Mouse (Mus musculus) right cerebral cortex, postnatal 36 days (tissue): ENCODE measurements around the gene Lpxn.

Experiments used
- DNase-seq, 2 experiments: peaks; one replicate each; pipeline ENCODE4 v3.0.0; 2022; ENCODE audit warnings: low spot score in 2 of 2, mixed read lengths in 1 of 2

Lpxn gene

DNA sequence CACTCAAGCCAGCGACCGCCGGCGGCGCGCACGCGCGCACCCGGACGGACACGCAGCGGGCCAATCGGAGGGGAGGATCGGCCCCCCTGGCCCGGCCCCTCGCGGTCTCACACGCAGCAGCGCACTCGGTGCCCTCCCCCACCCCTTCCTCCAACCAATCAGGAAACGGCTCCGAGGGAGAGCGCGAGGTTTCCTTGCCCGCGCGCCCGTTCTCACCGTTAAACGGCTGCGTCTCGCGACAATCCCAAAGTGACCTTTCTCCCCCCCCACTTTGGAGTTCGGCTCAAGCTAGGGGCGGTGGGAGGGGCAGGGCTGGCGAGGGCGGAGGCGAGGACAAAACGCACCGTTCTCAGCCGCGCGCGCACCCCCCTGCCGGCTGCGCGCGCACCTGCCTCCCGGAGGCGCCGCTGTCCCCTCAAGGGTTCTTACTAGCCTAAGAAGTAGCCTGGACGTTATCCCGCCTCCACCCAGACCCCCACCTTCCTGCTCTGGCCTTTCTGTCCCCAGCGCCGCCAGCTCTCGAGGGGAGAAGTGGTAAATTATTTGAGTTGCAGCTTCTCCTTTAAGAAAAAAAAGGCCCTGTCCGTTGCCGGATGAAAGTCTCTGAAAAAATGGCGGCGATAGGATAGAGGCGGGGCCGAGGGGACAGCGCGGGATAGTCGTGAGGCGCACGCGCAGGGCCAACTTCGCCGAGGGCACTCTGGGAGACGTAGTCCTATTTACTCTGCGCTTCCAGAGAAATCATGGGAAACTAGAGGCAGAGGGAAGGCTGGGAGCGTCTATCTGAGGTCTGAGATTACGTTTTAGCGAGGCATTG is at the start of gene Lpxn, which contains the start of gene Zfp91:
Gene Lpxn (plus strand): TSS at position 683 of the 817 bp plus-strand sequence.
Gene Zfp91 (minus strand): TSS at position 616 of the 817 bp plus-strand sequence.
- peak; percentile 97 to 98 for DNase-seq

- no peak for DNase-seq
Measured at GRCm38 (mm10) chr19:12756286-12756685, 39.7 kb upstream of the Lpxn start.

DNA sequence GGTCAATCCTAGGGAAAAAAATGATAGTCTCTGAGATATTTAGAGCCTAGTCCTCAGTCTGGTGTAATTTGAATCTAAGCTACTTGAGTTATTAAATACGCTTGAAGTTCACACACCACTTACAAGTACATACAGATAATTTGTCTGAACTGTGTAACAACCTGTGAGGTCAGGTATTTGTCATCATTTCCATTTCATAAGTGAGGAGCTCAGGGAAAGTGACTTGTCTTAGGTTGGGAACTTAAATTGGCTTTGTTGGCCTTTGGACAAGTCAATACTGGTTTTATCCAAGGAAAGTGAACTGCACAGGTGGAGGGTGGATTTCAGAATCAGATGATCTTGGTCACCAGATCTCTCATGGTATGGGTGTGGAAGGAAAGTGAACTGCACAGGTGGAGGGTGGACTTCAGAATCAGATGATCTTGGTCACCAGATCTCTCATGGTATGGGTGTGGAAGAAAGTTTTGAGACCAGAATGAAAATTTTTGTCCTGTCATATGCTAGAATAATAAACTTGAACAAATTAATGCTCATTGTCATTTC is 37.0 kb upstream of the Lpxn start:
- no peak for DNase-seq

DNA sequence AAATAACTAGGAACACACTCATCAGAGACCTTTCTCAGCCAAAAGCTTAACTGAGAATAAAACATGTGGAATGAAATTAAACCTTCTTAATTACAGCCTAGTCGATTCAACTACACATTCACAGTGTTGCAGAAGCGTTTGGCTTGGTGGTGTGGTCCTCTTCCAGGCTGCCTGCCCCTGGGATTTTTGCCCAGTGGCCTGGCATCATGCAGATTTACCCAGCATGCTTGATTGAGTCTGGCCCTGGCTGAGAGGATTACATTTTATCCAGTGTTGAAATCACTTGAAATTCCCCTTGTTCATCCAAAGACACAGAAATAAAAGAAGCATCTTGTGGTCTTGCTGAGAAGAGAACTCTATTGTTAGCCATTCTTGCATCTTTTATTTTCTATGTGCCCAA is 36.3 kb upstream of the Lpxn start:
- peak in 1 of 2 experiments; percentile 21 for DNase-seq

DNA sequence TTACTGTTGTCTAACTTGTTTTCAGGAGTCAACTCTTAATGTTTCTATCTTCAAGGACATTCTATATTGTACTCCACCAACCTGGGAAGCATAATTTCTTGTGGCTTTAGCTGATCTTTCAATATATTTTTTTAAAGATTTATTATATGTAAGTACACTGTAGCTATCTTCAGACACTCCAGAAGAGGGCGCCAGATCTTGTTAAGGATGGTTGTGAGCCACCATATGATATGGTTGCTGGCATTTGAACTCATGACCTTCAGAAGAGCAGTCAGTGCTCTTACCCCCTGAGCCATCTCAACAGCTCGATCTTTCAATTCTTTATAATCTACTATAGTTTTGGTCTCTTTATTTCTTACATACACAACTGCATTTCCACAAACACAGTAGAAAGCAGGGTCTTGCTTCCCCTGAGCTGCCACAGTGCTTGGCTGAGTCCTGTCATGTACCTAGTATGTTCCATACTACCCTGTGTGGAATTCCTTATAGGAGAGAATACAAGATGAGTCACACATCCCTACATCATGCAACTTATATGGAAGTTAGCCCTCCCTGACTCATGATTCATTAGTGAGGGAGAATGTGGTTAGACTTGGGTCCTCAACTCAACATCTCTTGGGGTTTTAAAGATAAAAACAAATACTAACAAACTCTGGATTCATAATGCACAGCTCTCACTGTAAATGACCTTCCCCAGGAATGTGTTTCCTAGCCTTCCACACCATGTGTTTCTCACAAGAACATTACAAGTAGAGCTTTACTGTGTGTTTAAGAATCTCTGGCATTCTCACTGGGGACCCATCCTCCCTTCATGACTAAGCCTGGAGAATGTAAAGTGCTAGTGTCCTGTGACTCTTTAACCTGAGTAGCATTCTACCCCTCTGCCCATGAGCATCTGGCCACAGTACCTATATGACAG is 33.5 kb upstream of the Lpxn start:
- no peak for DNase-seq

- no peak for DNase-seq
Measured at GRCm38 (mm10) chr19:12765308-12765707, 30.7 kb upstream of the Lpxn start, which contains the start of gene Cntf. Cntf (minus strand) TSS chr19:12765632.

GRCm38 (mm10) chr19:12770888-12771287 is 25.1 kb upstream of the Lpxn start:
- DNase-seq = no peak

GRCm38 (mm10) chr19:12780437-12780836 is 15.6 kb upstream of the Lpxn start:
- DNase-seq = no peak

GRCm38 (mm10) chr19:12786803-12787395 is 9.1 kb upstream of the Lpxn start:
- DNase-seq = no peak

- no peak for DNase-seq
Measured at GRCm38 (mm10) chr19:12787721-12788120, 8.3 kb upstream of the Lpxn start.

DNA sequence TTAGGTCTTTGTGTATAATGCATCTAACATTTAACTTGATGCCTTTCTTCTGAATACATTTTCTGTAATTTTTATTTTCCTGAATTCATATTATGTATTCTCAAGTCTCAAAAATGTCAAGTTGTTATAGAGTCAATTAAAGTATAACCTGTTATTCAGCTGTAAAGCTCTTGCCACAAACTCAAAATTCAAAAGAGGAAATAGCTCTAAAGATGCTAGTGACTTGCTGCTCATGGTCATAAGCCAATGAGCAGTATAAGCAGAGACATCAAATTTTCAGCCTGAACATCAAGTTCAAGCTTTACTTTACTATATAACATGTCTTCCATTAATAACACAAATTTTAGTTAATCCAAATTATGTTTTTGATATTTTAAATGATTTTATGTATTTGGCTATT is 3.6 kb upstream of the Lpxn start:
- no peak for DNase-seq

GRCm38 (mm10) chr19:12794056-12795044 is 1.6 kb upstream of the Lpxn start:
- peak; percentile 88 to 91 for DNase-seq

GRCm38 (mm10) chr19:12795110-12795509 is 883 bp upstream of the Lpxn start:
- no peak for DNase-seq

DNA sequence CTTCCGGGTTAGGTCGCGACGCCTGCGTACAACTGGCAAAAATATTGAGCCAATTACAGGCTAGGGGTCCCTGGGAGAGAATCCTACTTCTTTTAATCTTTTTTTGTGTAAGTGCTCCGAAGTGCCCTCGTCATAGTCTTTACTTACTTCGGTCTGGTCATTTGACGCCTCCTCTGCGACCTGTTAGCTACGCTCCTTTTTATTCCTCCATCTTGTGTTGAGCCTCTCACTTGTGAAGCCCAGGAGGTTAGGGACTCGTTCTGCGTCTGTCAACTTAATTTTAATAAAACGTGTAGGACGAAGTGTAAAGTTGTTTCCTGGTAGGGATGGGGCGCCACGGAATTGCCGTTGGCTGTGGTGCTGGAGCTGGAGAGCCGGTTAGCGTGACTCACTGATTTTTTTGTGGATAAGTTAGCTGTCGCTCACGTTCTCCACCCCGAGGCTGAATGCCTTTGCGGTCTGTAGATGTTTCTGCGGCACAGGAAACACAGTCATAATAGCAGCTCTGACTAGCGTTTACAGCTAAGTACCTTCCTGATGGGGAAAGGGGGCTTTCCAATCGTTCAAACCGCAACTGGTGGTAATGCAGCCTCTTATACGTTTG is 437 bp downstream of the Lpxn start:
- DNase-seq = peak; percentile 54 to 58

DNA sequence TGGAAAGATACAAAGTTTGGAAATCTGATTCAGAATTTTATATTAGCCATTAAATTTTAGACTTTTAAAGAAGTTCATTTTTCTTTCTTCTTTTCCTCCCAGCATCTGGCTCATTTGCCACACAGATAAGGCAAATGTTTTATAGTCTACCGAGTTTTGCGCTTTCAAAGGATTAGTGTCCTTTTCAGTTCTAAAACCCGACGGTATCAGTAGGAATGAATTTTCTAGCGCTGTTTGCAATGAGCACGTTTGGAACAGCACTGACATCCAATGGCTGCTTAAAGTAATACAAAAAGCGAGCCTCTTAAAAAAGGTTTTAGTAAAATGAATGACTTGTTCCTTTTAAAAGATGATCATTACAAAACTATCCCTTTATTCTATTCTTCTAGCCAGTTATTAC is 1.1 kb downstream of the Lpxn start:
- no peak for DNase-seq

- DNase-seq = no peak
Measured at GRCm38 (mm10) chr19:12798404-12798803, 2.4 kb downstream of the Lpxn start.

- no peak for DNase-seq
Measured at GRCm38 (mm10) chr19:12799081-12799480, 3.1 kb downstream of the Lpxn start.

DNA sequence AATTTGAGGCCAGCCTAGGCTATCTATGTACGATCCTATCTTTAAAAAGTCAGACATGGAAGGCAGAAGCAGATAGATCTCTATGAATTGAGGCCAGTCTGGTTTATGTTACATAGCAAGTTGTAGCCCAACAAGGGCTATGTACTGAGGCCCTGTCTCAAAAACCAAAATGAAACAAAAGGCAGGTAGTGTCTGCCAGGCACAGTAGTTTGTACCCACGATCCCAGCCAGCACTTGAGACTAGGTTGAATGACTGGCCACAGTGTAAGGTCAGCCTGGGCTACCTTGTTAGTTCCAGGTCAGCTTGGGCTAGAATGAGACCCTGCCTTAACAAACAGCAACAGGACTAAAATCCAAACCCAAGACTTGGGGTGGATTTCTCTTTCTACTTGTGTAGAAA is 4.6 kb downstream of the Lpxn start:
- DNase-seq = no peak

- DNase-seq = no peak
Measured at GRCm38 (mm10) chr19:12801046-12801445, 5.1 kb downstream of the Lpxn start.

DNA sequence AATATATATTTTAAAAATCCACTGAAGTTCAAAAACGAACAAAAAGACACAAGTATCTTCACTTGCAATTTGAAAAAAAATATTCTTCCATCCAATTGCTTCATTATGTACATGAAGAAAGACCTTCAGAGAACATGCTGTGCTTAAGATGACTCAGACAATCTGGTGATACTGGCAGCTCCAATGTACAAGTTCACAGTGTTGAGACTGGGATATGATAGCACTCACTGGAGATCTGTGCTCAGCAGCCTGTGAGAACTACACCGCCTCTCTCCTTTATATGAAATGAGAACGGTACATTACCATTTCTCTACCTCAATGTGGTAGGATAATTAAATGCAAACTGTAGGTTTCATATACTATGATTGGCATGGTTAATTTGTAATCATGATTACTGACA is 6.8 kb downstream of the Lpxn start:
- DNase-seq = peak; percentile 24 to 73
